ENCODE assay signal across 12 mouse cellular contexts in genomic region chrX:20929859-20930258, GRCm38 (mm10). TPM values are rescaled to one million over a fixed set of nuclear protein-coding genes. Genes with fewer than 3 reads are reported as not detected.
"Had no signal": no experiment of that assay in that cellular context is flagged by ENCODE, and none has a peak within 500 bp of the region (broad histone marks: within the 10 kb centered on the region; RNA-seq: fewer than 3 reads in every experiment).

No protein-coding gene starts in this region.

- DNase-seq: kidney, adult 8-10 months; kidney, postnatal 25 days; layer of hippocampus, adult 9-11 months; layer of hippocampus, postnatal 36 days; liver; right cerebral cortex, adult 18-20 months; thymus, postnatal 4 days had no signal

- H3K9me3 ChIP-seq: limb, embryonic 12.5 days; lung, embryonic 15.5 days; midbrain, embryonic 12.5 days; neural tube, embryonic 13.5 days had no signal

- H3K4me3 ChIP-seq: limb, embryonic 12.5 days; lung, embryonic 15.5 days; midbrain, embryonic 12.5 days; neural tube, embryonic 13.5 days had no signal

- H3K4me1 ChIP-seq: limb, embryonic 12.5 days; lung, embryonic 15.5 days; midbrain, embryonic 12.5 days; neural tube, embryonic 13.5 days had no signal

- H3K27me3 ChIP-seq: limb, embryonic 12.5 days; lung, embryonic 15.5 days; midbrain, embryonic 12.5 days; neural tube, embryonic 13.5 days had no signal

- H3K27ac ChIP-seq: limb, embryonic 12.5 days; lung, embryonic 15.5 days; midbrain, embryonic 12.5 days; neural tube, embryonic 13.5 days had no signal

- H3K36me3 ChIP-seq: lung, embryonic 15.5 days had no signal

RNA-seq across cellular contexts. Expression of gene Syn1, which starts 9.1 kb away (rescaled TPM):
- total RNA-seq: megakaryocyte-erythroid progenitor cell, adult 5-6 weeks had no signal

RNA-seq across cellular contexts. Expression of gene Timp1, which starts 59.9 kb away (rescaled TPM):
- total RNA-seq: megakaryocyte-erythroid progenitor cell, adult 5-6 weeks had no signal
